Mouse (Mus musculus) C2C12 (cell line): ENCODE results near the gene Sall2.

Experiments used
- CEBPB ChIP-seq: IDR thresholded peaks from one replicate; pipeline ENCODE4 v1.6.1; 2011; ENCODE audit warnings: low read depth, mild to moderate bottlenecking, control low read depth, moderate library complexity
- CTCF ChIP-seq: IDR thresholded peaks from one replicate; pipeline ENCODE4 v1.5.1; 2011; ENCODE audit not compliant: control insufficient read depth, insufficient read depth, insufficient read length
- MAX ChIP-seq: IDR thresholded peaks from one replicate; pipeline ENCODE4 v1.6.1; 2011; ENCODE audit warnings: mild to moderate bottlenecking, control low read depth
- USF1 ChIP-seq: IDR thresholded peaks from one replicate; pipeline ENCODE4 v1.6.1; 2011; ENCODE audit warnings: low read depth, mild to moderate bottlenecking, control low read depth, moderate library complexity

- TF ChIP-seq CTCF (no peak), USF1 (no peak), MAX (no peak), CEBPB (no peak)
Measured at GRCm38 (mm10) chr14:52325890-52326289, 2.7 kb downstream of the Sall2 start.
